Mouse (Mus musculus): ENCODE data around the gene Scgb1a1.

Gene Scgb1a1

DNA sequence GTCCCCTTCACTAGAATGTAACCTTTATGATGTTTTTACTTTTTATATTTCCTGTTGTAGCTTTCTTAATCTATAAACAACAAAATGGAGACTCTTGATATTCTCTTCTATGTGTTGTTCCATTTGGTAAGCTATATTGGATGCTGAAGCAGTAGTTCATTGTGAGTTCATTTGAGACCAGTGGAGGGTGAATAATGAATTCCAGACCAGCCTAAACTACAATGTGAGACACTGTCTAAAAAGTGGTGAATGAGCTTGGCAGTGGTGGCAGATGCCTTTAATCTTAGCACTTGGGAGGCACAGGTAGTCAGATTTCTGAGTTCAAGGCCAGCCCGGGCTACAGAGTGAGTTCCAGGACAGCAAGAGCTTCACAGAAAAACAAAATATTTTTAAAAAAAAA lies 44.6 kb downstream of the Scgb1a1 start:
- DNase-seq (ENCODE audit: low spot score in 2 of 2): no peak

- no peak for DNase-seq (ENCODE audit: low spot score in 2 of 2)
These were observed 46.7 kb downstream of the Scgb1a1 start for GRCm38 (mm10) chr19:9041074-9041473.

DNA sequence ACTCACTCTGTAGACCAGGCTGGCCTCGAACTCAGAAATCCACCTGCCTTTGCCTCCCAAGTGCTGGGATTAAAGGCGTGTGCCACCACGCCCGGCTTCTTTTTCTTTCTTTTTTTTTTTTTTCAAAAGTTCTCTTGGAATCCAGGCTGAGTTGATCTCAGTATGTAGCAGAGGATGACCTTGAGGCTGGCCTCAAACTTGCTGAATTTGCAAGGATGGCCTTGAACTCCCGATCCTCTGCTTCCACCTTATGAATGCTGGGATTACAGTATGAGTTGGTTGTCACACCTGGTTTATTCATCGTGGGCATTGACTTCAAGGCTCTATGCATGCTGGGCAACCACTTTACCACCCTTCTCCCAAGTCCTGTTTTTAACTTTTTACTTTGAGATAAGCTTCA lies 47.1 kb downstream of the Scgb1a1 start:
- no peak for DNase-seq (ENCODE audit: low spot score in 2 of 2)

GRCm38 (mm10) chr19:9039928-9040327 lies 47.8 kb downstream of the Scgb1a1 start:
- DNase-seq (ENCODE audit: low spot score in 2 of 2): no peak

GRCm38 (mm10) chr19:9039266-9039665 lies 48.5 kb downstream of the Scgb1a1 start:
- DNase-seq (ENCODE audit: low spot score in 2 of 2): no peak

GRCm38 (mm10) chr19:9038136-9038535 lies 49.6 kb downstream of the Scgb1a1 start:
- no peak for DNase-seq (ENCODE audit: low spot score in 2 of 2)

GRCm38 (mm10) chr19:9035101-9035500 lies 52.7 kb downstream of the Scgb1a1 start:
- no peak for DNase-seq (ENCODE audit: low spot score in 2 of 2)

GRCm38 (mm10) chr19:9034480-9034879 lies 53.3 kb downstream of the Scgb1a1 start:
- no peak for DNase-seq (ENCODE audit: low spot score in 2 of 2)

Data from left cerebral cortex, adult 9 months (tissue).